Mouse (Mus musculus): ENCODE data around the gene Asz1. TPM values are rescaled to one million over a fixed set of nuclear protein-coding genes. Genes with fewer than 3 reads are reported as not detected.

Asz1 gene
- polyA plus RNA-seq, 1 experiment from 2014 or later, result not detected

GRCm38 (mm10) chr6:18024133-18024794 lies 84.6 kb downstream of the Asz1 start:
- 51% methylated on average over 8 of the region's 8 CpGs for WGBS

GRCm38 (mm10) chr6:18013346-18013745 lies 95.5 kb downstream of the Asz1 start:
- Histone ChIP-seq H3K9me3 (replicated peaks; ENCODE audit: low read length) (no peaks in the 10 kb centered on the region), H3K36me3 (ENCODE audit: insufficient read depth, low read length) (no peaks in the 10 kb centered on the region), H3K9ac (ENCODE audit: low read depth, low read length) (no peak overlapping the region), H3K27ac (no peak overlapping the region), H3K4me3 (replicated peaks; ENCODE audit: low read depth, low read length) (no peak overlapping the region), H3K27me3 (ENCODE audit: insufficient read depth, low read length) (no peaks in the 10 kb centered on the region), H3K4me1 (replicated peaks; ENCODE audit: insufficient read depth, low read length) (no peaks in the 10 kb centered on the region), H3K4me2 (ENCODE audit: low read length) (no peak overlapping the region)
- ATAC-seq (replicated peaks; ENCODE audit: low FRiP score, low read depth) (no peak), DNase-seq (ENCODE audit: low spot score) (no peak)
- no peak for TF ChIP-seq CTCF (IDR thresholded peaks at IDR 0.05; ENCODE audit: low read depth)
- WGBS, result 50% methylated on average over 7 of the region's 7 CpGs

More at GRCm38 (mm10) chr6:18024133-18024794, 84.6 kb downstream of the Asz1 start:
- Histone ChIP-seq H3K9me3 (replicated peaks; ENCODE audit: low read length) (no peaks in the 10 kb centered on the region), H3K9ac (ENCODE audit: low read depth, low read length) (no peak overlapping the region), H3K4me1 (replicated peaks; ENCODE audit: insufficient read depth, low read length) (no peaks in the 10 kb centered on the region), H3K27me3 (ENCODE audit: insufficient read depth, low read length) (0 out of 2 replicates have a peak, but pooled peaks cover under 1% of the 10 kb centered on the region), H3K36me3 (ENCODE audit: insufficient read depth, low read length) (no peaks in the 10 kb centered on the region), H3K4me3 (replicated peaks; ENCODE audit: low read depth, low read length) (no peak overlapping the region), H3K27ac (no peak overlapping the region), H3K4me2 (ENCODE audit: low read length) (no peak overlapping the region)
- ATAC-seq (replicated peaks; ENCODE audit: low FRiP score, low read depth) (no peak), DNase-seq (ENCODE audit: low spot score) (no peak)
- TF ChIP-seq CTCF (IDR thresholded peaks at IDR 0.05; ENCODE audit: low read depth), result no peak

- Histone ChIP-seq H3K27ac (no peak overlapping the region), H3K4me2 (ENCODE audit: low read length) (no peak overlapping the region), H3K27me3 (ENCODE audit: insufficient read depth, low read length) (no peaks in the 10 kb centered on the region), H3K4me3 (replicated peaks; ENCODE audit: low read depth, low read length) (no peak overlapping the region), H3K9ac (ENCODE audit: low read depth, low read length) (no peak overlapping the region), H3K9me3 (replicated peaks; ENCODE audit: low read length) (no peaks in the 10 kb centered on the region), H3K36me3 (ENCODE audit: insufficient read depth, low read length) (no peaks in the 10 kb centered on the region), H3K4me1 (replicated peaks; ENCODE audit: insufficient read depth, low read length) (no peaks in the 10 kb centered on the region)
- DNase-seq (ENCODE audit: low spot score) (no peak), ATAC-seq (replicated peaks; ENCODE audit: low FRiP score, low read depth) (no peak)
- WGBS, result 58% methylated on average over 3 of the region's 3 CpGs
- no peak for TF ChIP-seq CTCF (IDR thresholded peaks at IDR 0.05; ENCODE audit: low read depth)
Measured at GRCm38 (mm10) chr6:18007356-18007755, 101.5 kb downstream of the Asz1 start.

- Histone ChIP-seq H3K27ac (no peak overlapping the region), H3K9ac (ENCODE audit: low read depth, low read length) (no peak overlapping the region), H3K9me3 (replicated peaks; ENCODE audit: low read length) (no peaks in the 10 kb centered on the region), H3K36me3 (ENCODE audit: insufficient read depth, low read length) (no peaks in the 10 kb centered on the region), H3K4me1 (replicated peaks; ENCODE audit: insufficient read depth, low read length) (no peaks in the 10 kb centered on the region), H3K27me3 (ENCODE audit: insufficient read depth, low read length) (no peaks in the 10 kb centered on the region), H3K4me3 (replicated peaks; ENCODE audit: low read depth, low read length) (no peak overlapping the region), H3K4me2 (ENCODE audit: low read length) (no peak overlapping the region)
- 89% methylated on average over 6 of the region's 6 CpGs for WGBS
- DNase-seq (ENCODE audit: low spot score) (no peak), ATAC-seq (replicated peaks; ENCODE audit: low FRiP score, low read depth) (no peak)
- TF ChIP-seq CTCF (IDR thresholded peaks at IDR 0.05; ENCODE audit: low read depth), result no peak
Measured at GRCm38 (mm10) chr6:18002065-18002464, 106.8 kb downstream of the Asz1 start.

Other genes starting within 250 kb of the Asz1 start
- gene Wnt2, start 78.5 kb downstream of the Asz1 start, polyA plus RNA-seq (2015; fragmentation: Nextera tagmentation; extraction: Ambion mirVana), result 0.43 and 0.50 TPM in 2 replicates
- gene Cftr, start 61.6 kb upstream of the Asz1 start, polyA plus RNA-seq (2015; fragmentation: Nextera tagmentation; extraction: Ambion mirVana), result 3.3 and 3.7 TPM in 2 replicates

All from kidney, postnatal 0 days (tissue).